Mouse (Mus musculus) small intestine, adult 2 months (tissue): ENCODE measurements around the gene Thada.

Experiments
- CTCF ChIP-seq: fragments of 200-500 bp; IDR thresholded peaks from 2 replicates; pipeline ENCODE4 v1.5.1; 2012; ENCODE audit warnings: low read depth, mild to moderate bottlenecking, control low read depth, inconsistent platforms, low read length, moderate library complexity, mixed read lengths; ENCODE audit not compliant: insufficient replicate concordance, insufficient read length; ENCODE audit errors: extremely low read depth
- POLR2A ChIP-seq: fragments of 200-500 bp; IDR thresholded peaks from 2 replicates; pipeline ENCODE4 v1.6.1; 2012; ENCODE audit warnings: low read depth, mild to moderate bottlenecking, control low read depth, inconsistent platforms, low read length, moderate library complexity

DNA sequence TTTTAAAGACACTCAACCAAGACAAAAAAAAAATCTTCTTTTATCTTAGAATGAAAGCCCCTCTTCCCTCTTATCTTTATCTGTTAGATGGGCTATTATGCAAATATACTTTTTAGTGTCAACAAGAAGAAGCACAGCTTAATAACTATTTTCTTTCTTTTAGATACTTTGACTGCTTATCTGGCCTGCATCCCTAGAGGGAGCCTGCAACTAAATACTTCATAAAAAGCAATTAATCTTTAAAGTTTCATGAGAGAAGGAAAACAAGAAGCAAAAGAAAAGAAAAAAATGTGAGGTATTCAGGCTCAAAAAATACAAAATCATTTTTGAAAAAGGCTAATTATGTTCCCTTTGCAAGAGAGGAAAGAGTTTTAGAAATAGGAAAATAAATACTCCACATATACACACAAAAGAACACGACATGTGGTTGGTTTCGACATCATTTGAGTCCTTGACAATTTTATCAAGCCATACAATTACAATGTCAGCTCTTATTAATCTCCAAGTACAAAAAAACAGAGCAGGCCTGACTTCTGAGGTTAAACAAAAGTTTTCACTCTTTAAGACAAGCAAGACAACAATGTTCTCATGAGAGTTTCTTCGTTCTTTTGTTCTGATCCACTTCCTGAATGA lies 32.1 kb upstream of the Thada start:
- TF ChIP-seq POLR2A = no peak
- no peak for TF ChIP-seq CTCF
